Mouse (Mus musculus) heart, embryonic 11.5 days (tissue): ENCODE measurements around the gene Kansl2. TPM values are rescaled to one million over a fixed set of nuclear protein-coding genes. Genes with fewer than 3 reads are reported as not detected.

Source experiments
- ATAC-seq: fragments of 200-750 bp; cut with Nextera tagmentation; replicated peaks from 2 replicates; pipeline ENCODE4 v1.8.0; 2017; ENCODE audit warnings: moderate library complexity; ENCODE audit not compliant: insufficient number of reproducible peaks, low FRiP score, low TSS enrichment
- H3K27ac ChIP-seq: fragments of 300-500 bp; sonication (generic); 2 replicates; pipeline ENCODE4 v1.5.1; 2014; ENCODE audit warnings: mild to moderate bottlenecking, low read depth, low read length
- H3K27me3 ChIP-seq: fragments of 300-500 bp; sonication (generic); 2 replicates; pipeline ENCODE4 v1.6.1; 2014; ENCODE audit warnings: mild to moderate bottlenecking, low read length, mixed read lengths; ENCODE audit not compliant: control insufficient read depth, insufficient read depth
- H3K36me3 ChIP-seq: fragments of 300-500 bp; sonication (generic); 2 replicates; pipeline ENCODE4 v1.6.1; 2014; ENCODE audit warnings: mild to moderate bottlenecking, low read length, moderate library complexity, mixed read lengths; ENCODE audit not compliant: control insufficient read depth, insufficient read depth
- H3K4me1 ChIP-seq: fragments of 300-500 bp; sonication (generic); 2 replicates; pipeline ENCODE4 v1.6.1; 2014; ENCODE audit warnings: low read length; ENCODE audit not compliant: control insufficient read depth, insufficient read depth
- H3K4me2 ChIP-seq: fragments of 300-500 bp; sonication (generic); 2 replicates; pipeline ENCODE4 v1.6.1; 2014; ENCODE audit warnings: mild to moderate bottlenecking, moderate library complexity
- H3K4me3 ChIP-seq: fragments of 300-500 bp; sonication (generic); 2 replicates; pipeline ENCODE4 v1.5.1; 2014; ENCODE audit warnings: low read depth, low read length
- H3K9ac ChIP-seq: fragments of 300-500 bp; sonication (generic); 2 replicates; pipeline ENCODE4 v1.6.1; 2014; ENCODE audit warnings: mild to moderate bottlenecking, low read depth, low read length, moderate library complexity
- H3K9me3 ChIP-seq: fragments of 300-500 bp; sonication (generic); replicated peaks from 2 replicates; pipeline ENCODE4 v1.6.1; 2016; ENCODE audit warnings: low read length; ENCODE audit not compliant: control insufficient read depth
- WGBS: fragments of 180-500 bp; shearing (Covaris S2); extraction: QIAGEN DNeasy Blood & Tissue Kit; methylation state at CpG from one replicate; pipeline ENCODE4 v1.1.7; 2014; ENCODE audit not compliant: insufficient replicate concordance; 5-methylcytosine and 5-hydroxymethylcytosine counted together
- polyA plus RNA-seq: library from polyadenylated mRNA; unstranded; fragments of >200 nt; fragmentation: Nextera tagmentation; extraction: Ambion mirVana; gene quantifications from 2 replicates; pipeline ENCODE4 v1.2.1, GENCODE M21; 2014

Gene Kansl2
- polyA plus RNA-seq, 1 experiment from 2014 or later = 75.9 TPM

GRCm38 (mm10) chr15:98503317-98503716 is 30.7 kb downstream of the Kansl2 start:
- peaks cover 3% of the 10 kb centered on the region; the same call in 1 of the 2 replicates for H3K27me3 ChIP-seq
- no peaks in the 10 kb centered on the region for H3K4me1 ChIP-seq
- no peak overlapping the region for H3K4me2 ChIP-seq
- no peak for ATAC-seq
- no peak overlapping the region for H3K4me3 ChIP-seq
- H3K9me3 ChIP-seq = no peaks in the 10 kb centered on the region
- WGBS = 74% methylated on average over 3 of the region's 3 CpGs
- H3K36me3 ChIP-seq = no peaks in the 10 kb centered on the region
- H3K27ac ChIP-seq = no peak overlapping the region
- H3K9ac ChIP-seq = no peak overlapping the region

- Histone ChIP-seq H3K4me3 (no peak overlapping the region), H3K9ac (no peak overlapping the region), H3K27me3 (peaks cover 3% of the 10 kb centered on the region; the same call in 1 of the 2 replicates), H3K9me3 (no peaks in the 10 kb centered on the region), H3K27ac (no peak overlapping the region), H3K4me1 (no peaks in the 10 kb centered on the region), H3K4me2 (no peak overlapping the region), H3K36me3 (no peaks in the 10 kb centered on the region)
- 76% methylated on average over 17 of the region's 17 CpGs for WGBS
- ATAC-seq = no peak
These were observed 36.4 kb downstream of the Kansl2 start for GRCm38 (mm10) chr15:98497631-98498030.

- 50% methylated on average over 4 of the region's 4 CpGs for WGBS
These were observed 42.0 kb downstream of the Kansl2 start, which contains the start of gene Olfr279 for GRCm38 (mm10) chr15:98492102-98492501. TSS of gene Olfr279 (plus strand) at chr15:98492402.

GRCm38 (mm10) chr15:98491332-98491731 is 42.7 kb downstream of the Kansl2 start:
- Histone ChIP-seq H3K27me3 (no peaks in the 10 kb centered on the region), H3K9ac (no peak overlapping the region), H3K4me1 (no peaks in the 10 kb centered on the region), H3K4me2 (no peak overlapping the region), H3K36me3 (no peaks in the 10 kb centered on the region), H3K27ac (no peak overlapping the region), H3K4me3 (no peak overlapping the region), H3K9me3 (no peaks in the 10 kb centered on the region)
- ATAC-seq = no peak
- 57% methylated on average over 2 of the region's 2 CpGs for WGBS

More at GRCm38 (mm10) chr15:98492102-98492501, 42.0 kb downstream of the Kansl2 start, which contains the start of gene Olfr279:
- no peaks in the 10 kb centered on the region for H3K9me3 ChIP-seq
- no peaks in the 10 kb centered on the region for H3K27me3 ChIP-seq
- H3K4me1 ChIP-seq = no peaks in the 10 kb centered on the region
- H3K36me3 ChIP-seq = no peaks in the 10 kb centered on the region
- no peak within 1 kb of the TSS for H3K9ac ChIP-seq
- H3K4me2 ChIP-seq = no peak within 1 kb of the TSS
- H3K4me3 ChIP-seq = no peak within 1 kb of the TSS
- H3K27ac ChIP-seq = no peak within 1 kb of the TSS
- ATAC-seq = no peak

- H3K27me3 ChIP-seq = no peaks in the 10 kb centered on the region
- no peaks in the 10 kb centered on the region for H3K36me3 ChIP-seq
- 90% methylated on average over 8 of the region's 8 CpGs for WGBS
- ATAC-seq = no peak
- H3K4me2 ChIP-seq = no peak overlapping the region
- H3K9ac ChIP-seq = no peak overlapping the region
- H3K4me1 ChIP-seq = no peaks in the 10 kb centered on the region
- H3K27ac ChIP-seq = no peak overlapping the region
- H3K4me3 ChIP-seq = no peak overlapping the region
- no peaks in the 10 kb centered on the region for H3K9me3 ChIP-seq
These were observed 47.5 kb downstream of the Kansl2 start for GRCm38 (mm10) chr15:98486433-98487021.

- 66% methylated on average over 18 of the region's 18 CpGs for WGBS
- Histone ChIP-seq H3K9ac (no peak overlapping the region), H3K4me3 (no peak overlapping the region), H3K4me1 (no peaks in the 10 kb centered on the region), H3K36me3 (no peaks in the 10 kb centered on the region), H3K9me3 (no peaks in the 10 kb centered on the region), H3K27me3 (no peaks in the 10 kb centered on the region), H3K4me2 (no peak overlapping the region), H3K27ac (no peak overlapping the region)
- ATAC-seq = no peak
These were observed 49.9 kb downstream of the Kansl2 start for GRCm38 (mm10) chr15:98483907-98484886.

- Histone ChIP-seq H3K9ac (no peak within 1 kb of the TSS), H3K27me3 (no peaks in the 10 kb centered on the region), H3K27ac (no peak within 1 kb of the TSS), H3K4me2 (no peak within 1 kb of the TSS), H3K36me3 (no peaks in the 10 kb centered on the region), H3K9me3 (no peaks in the 10 kb centered on the region), H3K4me3 (no peak within 1 kb of the TSS), H3K4me1 (no peaks in the 10 kb centered on the region)
- ATAC-seq = no peak
- WGBS = 61% methylated on average over 3 of the region's 3 CpGs
These were observed 51.4 kb downstream of the Kansl2 start, which contains the start of gene Lalba for GRCm38 (mm10) chr15:98482701-98483100. TSS of gene Lalba (minus strand) at chr15:98482721.

GRCm38 (mm10) chr15:98479568-98480102 is 54.4 kb downstream of the Kansl2 start:
- no peak for ATAC-seq
- 75% methylated on average over 7 of the region's 7 CpGs for WGBS
- Histone ChIP-seq H3K9ac (no peak overlapping the region), H3K27ac (no peak overlapping the region), H3K27me3 (no peaks in the 10 kb centered on the region), H3K36me3 (no peaks in the 10 kb centered on the region), H3K4me1 (no peaks in the 10 kb centered on the region), H3K4me3 (no peak overlapping the region), H3K9me3 (no peaks in the 10 kb centered on the region), H3K4me2 (no peak overlapping the region)
